Mouse (Mus musculus): ENCODE measurements around the gene H2afj. TPM values are rescaled to one million over a fixed set of nuclear protein-coding genes. Genes with fewer than 3 reads are reported as not detected.

H2afj gene
- polyA plus RNA-seq (2012; rRNA removed): 76.9 and 114 TPM in 2 replicates

DNA sequence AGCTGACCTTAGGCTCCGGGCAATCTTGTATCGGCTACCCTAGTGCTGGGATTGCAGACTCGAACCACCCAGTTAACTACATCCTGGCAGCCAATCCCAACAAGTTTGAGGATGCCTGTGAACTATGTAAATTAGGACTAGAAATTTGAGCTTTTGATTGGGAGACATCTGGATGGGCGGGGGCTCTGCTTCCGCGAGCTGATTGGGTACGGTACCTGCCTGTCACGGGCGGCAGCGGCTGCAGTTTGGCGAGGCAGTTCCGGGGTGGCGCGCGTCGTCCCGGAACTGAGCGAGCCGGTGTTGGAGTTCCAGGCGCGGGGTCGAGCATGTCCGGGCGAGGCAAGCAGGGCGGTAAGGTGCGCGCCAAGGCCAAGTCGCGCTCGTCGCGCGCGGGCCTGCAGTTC lies at the start of gene H2afj:
Gene H2afj, plus strand, starts transcription at position 231 of the 404 bp plus-strand sequence.
- TF ChIP-seq POLR2A (IDR thresholded peaks at IDR 0.05; ENCODE audit: borderline replicate concordance, extremely low read depth, insufficient read depth, insufficient read length, poor library complexity, severe bottlenecking) (0 out of 2 replicates have a peak, but pooled peaks have one; percentile 21), CTCF (IDR thresholded peaks at IDR 0.05; ENCODE audit: borderline replicate concordance, extremely low read depth, insufficient read depth, insufficient read length) (no peak)
- peak; percentile 99 for DNase-seq (ENCODE audit: low read depth)

DNA sequence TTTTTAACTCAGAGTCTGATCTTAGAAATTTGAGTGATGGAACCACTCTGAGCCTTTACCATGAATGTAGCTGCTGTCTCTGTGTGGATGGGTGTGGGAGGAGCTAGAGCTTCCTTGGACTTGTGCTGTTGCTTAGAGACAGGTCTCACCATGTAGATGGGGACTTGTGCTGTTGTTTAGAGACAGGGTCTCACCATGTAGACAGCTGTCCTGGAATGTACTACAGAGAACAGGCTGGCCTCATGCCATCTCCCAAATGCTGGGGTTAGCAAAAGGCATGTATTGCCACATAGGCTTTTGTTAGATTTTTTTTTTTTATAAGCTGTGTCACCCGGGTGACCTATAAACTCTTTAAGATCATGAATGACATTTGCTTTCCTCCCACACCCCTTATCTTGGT lies 44.1 kb upstream of the H2afj start:
- peak; percentile 34 for DNase-seq (ENCODE audit: low read depth)
- TF ChIP-seq CTCF (IDR thresholded peaks at IDR 0.05; ENCODE audit: borderline replicate concordance, extremely low read depth, insufficient read depth, insufficient read length) (no peak), POLR2A (IDR thresholded peaks at IDR 0.05; ENCODE audit: borderline replicate concordance, extremely low read depth, insufficient read depth, insufficient read length, poor library complexity, severe bottlenecking) (no peak)

DNA sequence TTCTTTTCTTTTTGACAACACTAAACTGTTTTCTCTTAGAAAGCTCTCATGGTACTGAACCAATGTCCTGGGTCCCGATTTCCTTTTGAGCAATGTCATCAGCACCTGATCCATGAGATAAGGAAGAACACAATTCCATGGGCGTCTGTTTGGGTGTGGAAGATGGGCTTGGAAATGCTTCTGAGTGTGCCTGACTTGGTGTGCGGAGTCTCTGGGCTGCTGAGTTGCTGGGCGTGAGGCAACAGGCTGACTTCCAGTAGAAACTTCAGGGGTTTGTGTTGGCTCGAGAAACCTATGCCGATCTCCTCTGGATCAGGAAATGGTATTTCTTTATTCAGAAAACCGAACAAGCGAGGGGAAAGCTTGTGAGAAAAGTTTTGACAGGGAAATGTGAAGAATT lies 38.9 kb upstream of the H2afj start:
- DNase-seq (ENCODE audit: low read depth): no peak
- TF ChIP-seq POLR2A (IDR thresholded peaks at IDR 0.05; ENCODE audit: borderline replicate concordance, extremely low read depth, insufficient read depth, insufficient read length, poor library complexity, severe bottlenecking) (no peak), CTCF (IDR thresholded peaks at IDR 0.05; ENCODE audit: borderline replicate concordance, extremely low read depth, insufficient read depth, insufficient read length) (no peak)

DNA sequence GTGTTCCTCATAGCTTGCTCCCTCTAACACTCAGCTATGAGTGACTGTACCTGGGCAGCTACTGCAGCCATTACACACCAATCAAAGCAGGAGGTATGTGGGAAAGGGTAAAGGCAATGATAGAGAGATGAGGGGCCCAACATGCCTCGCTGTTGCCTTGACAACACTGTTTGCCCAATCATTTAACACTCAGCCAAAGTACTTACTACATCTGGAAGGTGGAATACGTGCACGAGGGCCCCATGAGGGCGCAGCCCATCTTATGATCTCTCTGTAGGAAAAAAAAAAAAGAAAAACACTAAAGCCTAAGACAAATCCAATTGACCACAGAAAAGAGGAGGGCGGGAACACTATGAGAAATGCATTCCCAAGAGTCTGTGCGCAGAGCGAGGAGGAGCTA lies 38.2 kb upstream of the H2afj start:
- no peak for DNase-seq (ENCODE audit: low read depth)
- TF ChIP-seq CTCF (IDR thresholded peaks at IDR 0.05; ENCODE audit: borderline replicate concordance, extremely low read depth, insufficient read depth, insufficient read length) (no peak), POLR2A (IDR thresholded peaks at IDR 0.05; ENCODE audit: borderline replicate concordance, extremely low read depth, insufficient read depth, insufficient read length, poor library complexity, severe bottlenecking) (no peak)

GRCm38 (mm10) chr6:136776392-136776791 lies 31.7 kb upstream of the H2afj start:
- TF ChIP-seq POLR2A (IDR thresholded peaks at IDR 0.05; ENCODE audit: borderline replicate concordance, extremely low read depth, insufficient read depth, insufficient read length, poor library complexity, severe bottlenecking) (no peak), CTCF (IDR thresholded peaks at IDR 0.05; ENCODE audit: borderline replicate concordance, extremely low read depth, insufficient read depth, insufficient read length) (no peak)

GRCm38 (mm10) chr6:136781377-136781986 lies 26.6 kb upstream of the H2afj start, which contains the start of gene Gucy2c:
Gene Gucy2c, minus strand, starts transcription at chr6:136781765.
- no peak for TF ChIP-seq POLR2A (IDR thresholded peaks at IDR 0.05; ENCODE audit: borderline replicate concordance, extremely low read depth, insufficient read depth, insufficient read length, poor library complexity, severe bottlenecking)
- DNase-seq (ENCODE audit: low read depth): no peak

More at GRCm38 (mm10) chr6:136776392-136776791, 31.7 kb upstream of the H2afj start:
- no peak for DNase-seq (ENCODE audit: low read depth)

- no peak for TF ChIP-seq CTCF (IDR thresholded peaks at IDR 0.05; ENCODE audit: borderline replicate concordance, extremely low read depth, insufficient read depth, insufficient read length)
- no peak for TF ChIP-seq POLR2A (IDR thresholded peaks at IDR 0.05; ENCODE audit: borderline replicate concordance, extremely low read depth, insufficient read depth, insufficient read length, poor library complexity, severe bottlenecking)
- no peak for DNase-seq (ENCODE audit: low read depth)
Observed at GRCm38 (mm10) chr6:136782146-136782545, 25.9 kb upstream of the H2afj start.

- TF ChIP-seq POLR2A (IDR thresholded peaks at IDR 0.05; ENCODE audit: borderline replicate concordance, extremely low read depth, insufficient read depth, insufficient read length, poor library complexity, severe bottlenecking) (no peak), CTCF (IDR thresholded peaks at IDR 0.05; ENCODE audit: borderline replicate concordance, extremely low read depth, insufficient read depth, insufficient read length) (no peak)
- no peak for DNase-seq (ENCODE audit: low read depth)
Observed at GRCm38 (mm10) chr6:136782761-136783160, 25.3 kb upstream of the H2afj start.

DNA sequence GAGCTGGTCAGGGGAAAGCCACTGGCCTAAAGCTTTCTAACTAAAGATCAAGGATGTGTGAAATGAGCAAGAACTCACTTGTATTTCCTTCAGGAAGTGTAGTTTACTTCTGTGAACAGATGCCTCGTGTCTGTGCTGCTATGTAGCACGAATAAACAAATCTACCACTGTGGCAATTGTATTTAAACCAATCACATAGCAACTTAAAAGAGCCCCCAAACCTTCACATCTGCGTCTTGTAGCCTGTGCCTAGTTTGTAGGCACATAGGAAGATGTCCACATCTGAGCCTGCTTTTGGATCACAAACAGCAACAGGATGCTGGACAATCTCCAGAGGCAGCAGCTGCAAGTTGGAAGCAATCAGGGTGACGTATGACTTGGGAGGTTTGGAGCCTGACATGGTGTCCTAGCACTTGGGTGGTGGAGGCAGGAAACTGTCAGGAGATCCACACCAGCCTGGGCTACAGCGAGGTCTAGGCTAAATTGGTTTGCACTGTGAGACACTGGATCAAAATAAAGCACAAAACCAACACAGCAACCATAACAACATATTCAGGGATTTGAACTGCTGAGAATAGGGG lies 18.6 kb upstream of the H2afj start:
- TF ChIP-seq POLR2A (IDR thresholded peaks at IDR 0.05; ENCODE audit: borderline replicate concordance, extremely low read depth, insufficient read depth, insufficient read length, poor library complexity, severe bottlenecking): no peak
- no peak for TF ChIP-seq CTCF (IDR thresholded peaks at IDR 0.05; ENCODE audit: borderline replicate concordance, extremely low read depth, insufficient read depth, insufficient read length)
- DNase-seq (ENCODE audit: low read depth): no peak

- peak; percentile 23 for DNase-seq (ENCODE audit: low read depth)
- TF ChIP-seq CTCF (IDR thresholded peaks at IDR 0.05; ENCODE audit: borderline replicate concordance, extremely low read depth, insufficient read depth, insufficient read length) (no peak), POLR2A (IDR thresholded peaks at IDR 0.05; ENCODE audit: borderline replicate concordance, extremely low read depth, insufficient read depth, insufficient read length, poor library complexity, severe bottlenecking) (no peak)
Observed at GRCm38 (mm10) chr6:136792884-136793758, 14.9 kb upstream of the H2afj start.

DNA sequence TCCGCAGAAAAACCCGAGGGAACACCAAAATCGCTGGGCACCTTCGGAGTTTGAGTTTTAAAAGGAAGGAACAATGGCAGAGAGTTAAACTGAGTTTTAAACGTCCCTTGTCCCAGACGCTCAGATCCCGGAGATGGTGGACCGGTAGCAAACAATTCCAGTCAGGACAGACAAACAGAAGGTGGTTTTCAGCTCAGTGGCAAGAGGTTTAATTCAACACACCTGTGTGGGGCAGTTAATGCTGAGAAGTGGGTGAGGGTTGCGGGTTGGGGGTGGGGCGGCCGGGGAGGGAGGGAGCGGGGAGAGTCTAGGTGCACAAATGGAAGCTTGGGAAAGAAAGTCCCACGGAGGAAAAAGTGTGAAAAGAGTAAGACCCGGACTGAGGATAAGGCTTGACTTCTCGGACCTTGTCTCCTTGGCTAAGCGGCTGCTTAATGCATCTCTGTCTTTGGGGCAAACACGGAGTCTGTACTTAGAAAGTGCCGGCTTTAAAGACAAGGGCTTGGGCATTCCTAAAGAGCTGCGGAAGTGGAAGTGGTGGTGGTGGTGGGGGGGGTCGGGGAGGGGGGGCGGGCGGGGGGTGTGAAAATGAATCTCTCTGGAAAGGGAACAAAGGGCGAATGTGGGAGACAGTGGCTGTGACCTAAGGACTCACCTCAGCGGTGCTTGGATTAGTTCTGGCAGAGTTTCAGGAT lies 14.1 kb upstream of the H2afj start:
- no peak for TF ChIP-seq CTCF (IDR thresholded peaks at IDR 0.05; ENCODE audit: borderline replicate concordance, extremely low read depth, insufficient read depth, insufficient read length)
- no peak for TF ChIP-seq POLR2A (IDR thresholded peaks at IDR 0.05; ENCODE audit: borderline replicate concordance, extremely low read depth, insufficient read depth, insufficient read length, poor library complexity, severe bottlenecking)
- peak; percentile 18 for DNase-seq (ENCODE audit: low read depth)

All from brain, embryonic 14.5 days (tissue).